Mouse (Mus musculus) adipocyte (in vitro differentiated cells): ENCODE measurements around the gene Errfi1.

ENCODE experiments used
- DNase-seq: peaks from one replicate; pipeline ENCODE4 v3.0.0-alpha.2; 2016; ENCODE audit warnings: low spot score

Errfi1 gene

GRCm38 (mm10) chr4:150853680-150854461, at the start of gene Errfi1:
Errfi1 (plus strand) TSS chr4:150853919.
- DNase-seq, result no peak

GRCm38 (mm10) chr4:150804204-150804603, 49.5 kb upstream of the Errfi1 start:
- no peak for DNase-seq

- no peak for DNase-seq
Measured at GRCm38 (mm10) chr4:150807727-150808470, 45.8 kb upstream of the Errfi1 start.

GRCm38 (mm10) chr4:150808471-150808847, 45.3 kb upstream of the Errfi1 start:
- DNase-seq, result peak; percentile 22

GRCm38 (mm10) chr4:150809323-150809722, 44.4 kb upstream of the Errfi1 start:
- DNase-seq, result no peak

DNA sequence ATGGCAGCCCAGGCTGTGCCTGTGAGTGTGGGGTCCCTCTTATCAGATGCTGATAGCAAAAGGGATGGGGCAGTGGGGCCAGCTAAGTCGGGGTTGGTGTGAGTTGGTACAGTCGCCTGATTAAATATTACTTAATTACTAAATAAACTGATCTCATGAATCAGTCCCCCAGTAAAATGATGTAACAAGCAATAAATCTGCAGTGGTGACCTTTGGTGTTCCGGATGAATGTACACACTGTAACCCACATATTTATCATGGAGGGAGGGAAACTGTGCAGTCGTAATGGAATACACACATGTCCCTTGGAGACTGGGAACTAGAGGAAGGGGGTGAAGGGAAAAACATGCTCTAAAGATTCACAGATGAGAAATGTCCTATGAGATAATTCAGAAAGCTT, 38.6 kb upstream of the Errfi1 start:
- DNase-seq, result no peak

DNA sequence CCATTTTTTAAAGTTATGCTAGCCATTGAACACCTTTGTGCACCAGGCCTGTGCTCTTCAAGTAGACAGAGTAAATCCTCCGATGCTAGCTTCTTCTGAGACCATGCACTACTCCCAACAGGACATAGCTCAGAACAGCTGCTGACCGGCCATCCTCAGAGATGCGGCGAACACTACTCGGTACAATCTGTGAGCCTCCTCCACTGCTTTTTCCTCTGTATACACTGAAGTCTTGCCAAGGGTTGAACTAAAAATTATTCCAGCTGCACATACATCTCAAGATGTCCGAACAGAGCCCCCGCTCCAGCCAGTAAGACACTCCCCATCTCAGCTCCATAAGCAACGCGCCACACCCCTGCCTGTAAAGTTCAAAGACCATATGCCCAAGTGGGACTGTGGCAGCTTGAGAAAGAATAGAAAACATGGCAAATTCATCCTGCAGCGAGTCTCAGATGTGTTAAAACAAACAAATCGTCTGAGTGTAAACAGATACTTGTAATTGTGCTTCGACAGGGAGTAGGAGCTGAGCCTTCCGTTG, 37.2 kb upstream of the Errfi1 start:
- no peak for DNase-seq

- no peak for DNase-seq
Measured at GRCm38 (mm10) chr4:150819126-150819910, 34.4 kb upstream of the Errfi1 start.

DNA sequence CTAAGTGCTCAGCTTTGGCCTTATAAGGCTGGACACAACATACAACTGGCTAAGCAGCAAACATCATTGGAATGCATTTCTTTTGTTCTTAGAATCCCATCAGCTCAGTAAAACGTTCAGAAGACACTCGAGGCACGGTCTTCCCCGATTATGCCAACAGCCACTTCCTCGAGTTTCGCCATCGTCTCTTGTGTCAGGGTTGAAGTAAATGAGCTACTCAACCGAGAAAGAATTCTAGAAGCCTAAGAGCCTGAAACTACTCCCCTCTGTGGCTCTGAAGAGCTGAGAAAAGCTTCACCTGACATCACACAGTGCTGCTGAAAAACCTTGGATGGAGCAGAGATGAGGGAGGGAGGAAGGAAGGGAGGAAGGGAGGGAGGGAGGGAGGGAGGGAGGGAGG, 32.3 kb upstream of the Errfi1 start:
- no peak for DNase-seq

DNA sequence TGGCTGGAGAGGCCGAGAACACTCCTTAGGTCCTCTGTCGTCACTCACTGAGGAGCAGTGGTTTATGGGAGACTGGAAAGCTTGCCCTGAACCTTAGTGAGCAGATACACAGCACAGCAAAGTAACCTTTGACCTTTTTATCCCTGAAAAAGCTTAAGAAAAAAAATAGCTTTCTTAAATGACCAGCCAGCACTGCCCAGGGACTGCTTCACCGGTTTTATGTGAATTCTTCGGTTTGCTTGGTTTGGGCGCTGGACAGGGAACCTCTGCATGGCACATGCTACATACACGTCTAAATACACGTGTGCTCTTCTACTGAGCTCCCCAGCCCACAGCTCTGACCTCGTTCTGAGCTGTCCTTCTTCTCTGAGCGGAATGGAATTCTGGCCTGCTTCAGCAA, 31.1 kb upstream of the Errfi1 start:
- no peak for DNase-seq

DNA sequence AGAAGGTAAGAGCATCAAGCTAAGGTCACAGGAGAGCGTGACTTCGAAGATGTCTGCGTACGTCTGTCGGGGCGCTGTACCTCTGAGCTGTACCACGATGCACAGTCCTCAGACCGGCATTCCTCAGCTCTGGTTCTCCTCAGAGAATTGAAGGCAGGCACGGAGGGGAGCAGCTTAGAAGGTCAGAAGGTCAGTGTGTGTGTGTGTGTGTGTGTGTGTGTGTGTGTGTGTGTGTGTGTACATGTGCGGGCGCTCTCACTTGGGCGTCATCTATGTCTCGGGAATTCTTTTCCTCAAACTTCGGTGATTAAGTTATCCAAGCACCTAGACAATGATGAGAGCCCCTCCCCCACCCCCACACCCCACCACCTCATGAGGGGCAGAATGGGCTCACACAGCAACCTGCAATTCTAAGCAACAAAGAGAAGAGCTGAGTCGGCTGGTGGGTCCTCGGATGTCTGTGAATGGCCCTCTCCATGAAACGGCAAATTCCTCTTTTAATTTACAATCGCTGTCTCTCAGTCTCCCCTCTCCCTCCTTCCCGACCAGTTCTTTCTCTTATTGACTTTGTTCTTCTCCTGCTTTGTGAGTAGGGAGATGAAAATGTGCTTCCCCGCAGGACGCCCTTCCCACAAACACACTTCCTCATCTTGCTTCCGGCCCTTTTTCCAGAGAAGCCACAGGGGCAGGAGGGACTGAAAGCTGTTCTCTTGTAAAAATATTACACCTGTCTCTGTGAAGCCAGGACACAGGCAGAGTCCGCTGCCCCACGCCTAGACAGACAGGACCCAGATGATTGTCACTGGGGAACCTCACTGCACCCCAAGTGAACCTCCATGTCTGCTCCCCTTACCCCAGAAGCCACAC, 29.9 kb upstream of the Errfi1 start:
- no peak for DNase-seq

- no peak for DNase-seq
Measured at GRCm38 (mm10) chr4:150824877-150825276, 28.8 kb upstream of the Errfi1 start.

DNA sequence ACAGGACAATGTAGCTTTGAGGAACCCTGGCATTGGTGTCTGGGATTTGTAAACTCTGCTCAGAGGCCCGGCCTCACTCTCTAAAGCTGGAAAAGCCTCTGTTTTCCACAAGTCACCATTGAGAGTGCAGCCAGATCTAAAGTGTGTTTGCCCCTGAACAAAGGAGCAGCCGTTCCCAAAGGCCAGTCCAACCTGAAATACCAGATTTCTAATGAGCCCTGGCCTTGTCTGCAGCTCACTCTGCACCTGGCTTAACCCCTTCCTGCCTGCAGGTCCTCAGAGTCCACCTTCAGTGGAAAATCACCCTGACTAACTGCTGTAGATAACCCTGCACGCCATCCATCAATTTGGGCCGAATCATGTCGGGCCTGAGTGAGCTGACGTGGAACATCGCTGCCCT, 28.2 kb upstream of the Errfi1 start:
- DNase-seq, result no peak

- DNase-seq, result no peak
Measured at GRCm38 (mm10) chr4:150831321-150831720, 22.4 kb upstream of the Errfi1 start.

DNA sequence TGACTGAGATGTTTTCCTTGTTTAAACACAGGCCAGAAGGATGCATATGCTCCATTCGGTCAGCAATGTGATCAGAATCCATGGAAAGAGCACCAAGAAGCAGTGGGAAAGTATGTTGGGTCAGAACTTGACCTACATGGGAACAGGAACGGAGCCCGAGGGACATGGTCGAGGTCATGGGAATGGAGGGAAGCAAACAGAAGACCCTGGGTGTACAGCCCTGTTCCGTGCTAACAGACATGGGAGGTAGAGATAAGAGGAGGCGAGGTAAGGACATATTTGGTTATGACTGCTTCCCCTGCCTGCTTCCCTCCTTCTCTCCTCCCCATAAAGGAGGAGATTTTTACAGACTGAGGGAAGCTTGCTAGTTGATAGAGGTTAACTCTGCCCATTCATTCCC, 21.8 kb upstream of the Errfi1 start:
- no peak for DNase-seq

DNA sequence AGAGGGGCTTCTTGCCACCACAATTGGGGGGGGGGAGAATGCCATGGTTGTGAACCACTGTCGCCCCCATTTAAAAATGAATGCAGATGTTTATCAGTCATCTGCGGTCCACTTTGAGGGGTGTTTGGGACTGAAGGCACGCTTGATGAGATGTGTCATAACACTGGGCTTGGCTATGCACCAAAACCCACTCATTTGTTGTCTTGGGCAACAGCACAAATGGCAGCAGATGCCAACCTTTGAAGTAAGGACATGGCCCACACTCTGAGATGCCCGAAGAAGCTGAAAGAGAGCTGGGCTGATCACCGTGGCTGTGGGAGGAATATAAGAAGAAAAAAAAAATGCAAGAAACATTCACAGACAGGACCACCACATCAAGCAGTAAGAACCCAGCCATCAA, 18.6 kb upstream of the Errfi1 start:
- no peak for DNase-seq

DNA sequence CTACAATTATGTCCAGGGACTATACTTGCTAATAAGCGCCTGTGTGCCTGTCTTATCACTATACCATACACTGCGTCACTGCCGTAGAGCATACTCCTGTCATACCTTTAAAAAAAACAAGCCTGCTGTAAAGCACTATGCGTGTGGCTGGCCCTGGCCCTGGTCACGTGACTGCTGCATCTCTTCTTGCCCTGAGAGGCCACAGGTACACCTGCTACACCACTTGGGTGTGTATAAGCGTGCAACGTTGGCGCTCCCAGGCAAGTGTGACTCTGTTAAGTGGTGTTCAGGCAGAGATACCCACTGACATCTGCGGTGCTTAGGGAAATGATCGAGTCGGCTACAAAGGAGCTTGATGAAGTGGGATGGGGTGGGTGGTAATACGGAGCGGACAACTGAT, 17.5 kb upstream of the Errfi1 start:
- DNase-seq, result no peak

- no peak for DNase-seq
Measured at GRCm38 (mm10) chr4:150836961-150837360, 16.8 kb upstream of the Errfi1 start.

GRCm38 (mm10) chr4:150837458-150837857, 16.3 kb upstream of the Errfi1 start:
- DNase-seq, result peak; percentile 80

- no peak for DNase-seq
Measured at GRCm38 (mm10) chr4:150842045-150842444, 11.7 kb upstream of the Errfi1 start.

- no peak for DNase-seq
Measured at GRCm38 (mm10) chr4:150843181-150843580, 10.5 kb upstream of the Errfi1 start.

DNA sequence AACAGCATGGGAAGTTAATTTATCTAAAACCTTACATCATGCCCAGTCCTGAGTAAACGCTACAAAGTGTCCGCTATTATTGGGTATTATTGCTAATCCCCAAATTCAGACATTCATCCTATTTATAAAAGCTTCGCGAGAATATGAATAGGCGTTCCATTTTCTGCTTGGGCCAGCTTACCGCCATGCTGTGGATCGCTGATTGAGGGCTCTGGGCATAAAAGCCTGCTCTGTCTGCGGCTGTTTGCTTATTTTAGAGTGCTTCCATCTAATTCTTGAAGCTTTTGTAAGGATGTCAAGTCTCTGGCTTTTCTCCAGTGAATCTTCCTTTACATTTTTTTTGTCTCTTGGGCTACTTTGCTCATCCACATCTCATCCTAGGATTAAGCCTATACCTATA, 7.4 kb upstream of the Errfi1 start:
- DNase-seq, result no peak
